In the genomic region with DNA sequence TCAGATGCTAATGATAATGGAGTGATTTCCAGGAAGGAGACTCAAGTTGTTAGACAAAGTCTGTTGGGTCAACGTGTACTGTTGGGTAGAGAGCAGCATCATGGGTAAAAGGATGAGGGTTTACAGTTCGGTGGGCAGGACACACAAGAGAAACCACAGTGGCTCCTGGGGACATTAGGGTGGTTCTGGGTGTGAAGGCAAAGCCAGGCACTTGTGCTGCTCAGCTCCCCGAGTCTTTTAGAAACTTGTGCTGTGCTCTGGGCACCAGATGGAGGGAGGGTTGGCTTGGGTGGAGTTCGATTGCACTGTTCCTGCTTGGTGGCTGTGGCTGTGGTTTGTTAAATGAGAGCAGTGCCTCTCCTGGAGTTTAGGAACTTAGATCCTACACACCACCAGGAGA, we compare ENCODE assay signal across 36 mouse cellular contexts. TPM values are rescaled to one million over a fixed set of nuclear protein-coding genes. Genes with fewer than 3 reads are reported as not detected.
DNase-seq lines count a peak whose midpoint lies in the region; ATAC-seq and TF ChIP-seq lines count a peak whose summit lies in the region.
"Had no signal": no experiment of that assay in that cellular context is flagged by ENCODE, and none has a peak within 500 bp of the region (broad histone marks: within the 10 kb centered on the region; RNA-seq: fewer than 3 reads in every experiment).

No protein-coding gene starts in this region.

- no peaks in the 10 kb centered on the region for H3K36me3 ChIP-seq in forebrain, embryonic 11.5 days (ENCODE audit: control insufficient read depth, insufficient read depth, low read length)
- no peaks in the 10 kb centered on the region for H3K36me3 ChIP-seq in forebrain, postnatal 0 days (ENCODE audit: insufficient read depth)
- H3K36me3 ChIP-seq in thymus, adult 2 months (ENCODE audit: control insufficient read depth, insufficient read depth, low read length), result no peaks in the 10 kb centered on the region
- H3K36me3 ChIP-seq: heart, embryonic 10.5 days; heart, embryonic 15.5 days; hindbrain, embryonic 13.5 days; limb, embryonic 10.5 days; limb, embryonic 15.5 days; liver, embryonic 13.5 days; neural tube, embryonic 12.5 days had no signal

- H3K4me1 ChIP-seq in forebrain, embryonic 11.5 days (replicated peaks; ENCODE audit: control insufficient read depth, insufficient read depth, low read length), result no peaks in the 10 kb centered on the region
- no peaks in the 10 kb centered on the region for H3K4me1 ChIP-seq in forebrain, postnatal 0 days (ENCODE audit: insufficient read depth)
- H3K4me1 ChIP-seq in thymus, adult 2 months (replicated peaks; ENCODE audit: control insufficient read depth, insufficient read depth, low read length), result peaks cover 5% of the 10 kb centered on the region; the same call in 1 of the 2 replicates
- H3K4me1 ChIP-seq: hindbrain, embryonic 13.5 days had no signal

- H3K27ac ChIP-seq in forebrain, embryonic 11.5 days (ENCODE audit: low read depth, low read length), result no peak overlapping the region
- no peak overlapping the region for H3K27ac ChIP-seq in forebrain, postnatal 0 days (ENCODE audit: low read depth, low read length)
- H3K27ac ChIP-seq in thymus, adult 2 months (ENCODE audit: control insufficient read depth, insufficient read depth, low read length), result no peak overlapping the region
- H3K27ac ChIP-seq: heart, embryonic 15.5 days; hindbrain, embryonic 13.5 days; limb, embryonic 10.5 days; limb, embryonic 15.5 days; liver, embryonic 13.5 days; neural tube, embryonic 12.5 days had no signal

- no peak for TF ChIP-seq POLR2A in thymus, adult 2 months (IDR thresholded peaks at IDR 0.05; ENCODE audit: control insufficient read depth, extremely low read depth, insufficient read depth, low read length, poor library complexity)

- ATAC-seq in forebrain, embryonic 11.5 days (replicated peaks; ENCODE audit: low FRiP score), result no peak
- no peak for ATAC-seq in forebrain, postnatal 0 days
- ATAC-seq in neutrophil, adult 5-6 weeks (ENCODE audit: extremely low read depth, insufficient number of reproducible peaks, low FRiP score, poor library complexity, severe bottlenecking), result peak; percentile 44; the same call in 1 of the 2 replicates
- ATAC-seq: CD4-positive, CD25-positive, alpha-beta regulatory T cell, adult 4 months; forebrain, embryonic 14.5 days; intestine, postnatal 0 days; lung, postnatal 0 days had no signal

- H3K4me2 ChIP-seq in forebrain, embryonic 11.5 days (ENCODE audit: low read depth, low read length, severe bottlenecking), result no peak overlapping the region
- H3K4me2 ChIP-seq in forebrain, postnatal 0 days (ENCODE audit: low read depth), result no peak overlapping the region
- H3K4me2 ChIP-seq: heart, embryonic 15.5 days; hindbrain, embryonic 13.5 days; limb, embryonic 15.5 days; liver, embryonic 13.5 days; neural tube, embryonic 12.5 days had no signal

- H3K9me3 ChIP-seq in forebrain, embryonic 11.5 days (ENCODE audit: control insufficient read depth, low read length), result no peaks in the 10 kb centered on the region
- H3K9me3 ChIP-seq in forebrain, postnatal 0 days (ENCODE audit: low read length), result no peaks in the 10 kb centered on the region
- H3K9me3 ChIP-seq: heart, embryonic 10.5 days; heart, embryonic 15.5 days; hindbrain, embryonic 13.5 days; limb, embryonic 10.5 days; limb, embryonic 15.5 days; liver, embryonic 13.5 days; neural tube, embryonic 12.5 days had no signal

- peak; percentile 16 for DNase-seq in forebrain, embryonic 11.5 days (ENCODE audit: low spot score)
- no peak for DNase-seq in forebrain, postnatal 0 days
- DNase-seq in spleen, postnatal 36 days (ENCODE audit: low spot score in 2 of 2), result peak; percentile 65 to 72
- DNase-seq in spleen, postnatal 4 days (ENCODE audit: low spot score in 2 of 2), result no peak
- no peak for DNase-seq in thymus, adult 2 months
- no peak for DNase-seq in gastrocnemius, postnatal 25 days
- DNase-seq: adrenal gland, postnatal 25 days; cerebellum, adult 18-20 months; cerebellum, postnatal 10 days; gastrocnemius, postnatal 10 days; kidney, adult 9 months; kidney, postnatal 14 days; layer of hippocampus, adult 9-11 months; liver, embryonic 13.5 days; lung, postnatal 4 days; midbrain, embryonic 14.5 days; right cerebral cortex, postnatal 4 days; thymus, postnatal 25 days had no signal

- WGBS in forebrain, embryonic 11.5 days, result 84% methylated on average over 4 of the region's 4 CpGs
- WGBS in forebrain, postnatal 0 days, result 83% methylated on average over 4 of the region's 4 CpGs
- WGBS in thymus, adult 2 months, result 15% methylated on average over 4 of the region's 4 CpGs

- no peak for TF ChIP-seq CTCF in forebrain, postnatal 0 days (IDR thresholded peaks at IDR 0.05; ENCODE audit: low read depth)
- TF ChIP-seq CTCF in thymus, adult 2 months (IDR thresholded peaks at IDR 0.05; ENCODE audit: borderline replicate concordance, control insufficient read depth, extremely low read depth, insufficient read depth, low read length, poor library complexity), result no peak

- no peak overlapping the region for H3K4me3 ChIP-seq in forebrain, embryonic 11.5 days (ENCODE audit: low read depth, low read length)
- no peak overlapping the region for H3K4me3 ChIP-seq in forebrain, postnatal 0 days (ENCODE audit: low read depth, low read length)
- H3K4me3 ChIP-seq in thymus, adult 2 months (ENCODE audit: control insufficient read depth, insufficient read depth, low read length), result no peak overlapping the region
- H3K4me3 ChIP-seq: heart, embryonic 10.5 days; heart, embryonic 15.5 days; hindbrain, embryonic 13.5 days; limb, embryonic 10.5 days; limb, embryonic 15.5 days; liver, embryonic 13.5 days; neural tube, embryonic 12.5 days had no signal

- H3K27me3 ChIP-seq in forebrain, embryonic 11.5 days (ENCODE audit: control insufficient read depth, insufficient read depth, low read length), result no peaks in the 10 kb centered on the region
- H3K27me3 ChIP-seq in forebrain, postnatal 0 days (ENCODE audit: insufficient read depth, low read length), result no peaks in the 10 kb centered on the region
- no peaks in the 10 kb centered on the region for H3K27me3 ChIP-seq in thymus, adult 2 months (ENCODE audit: control insufficient read depth, insufficient read depth, low read length)
- H3K27me3 ChIP-seq: heart, embryonic 15.5 days; hindbrain, embryonic 13.5 days; limb, embryonic 15.5 days; liver, embryonic 13.5 days; neural tube, embryonic 12.5 days had no signal

- H3K9ac ChIP-seq in forebrain, embryonic 11.5 days (ENCODE audit: low read length), result no peak overlapping the region
- no peak overlapping the region for H3K9ac ChIP-seq in forebrain, postnatal 0 days
- H3K9ac ChIP-seq: heart, embryonic 15.5 days; hindbrain, embryonic 13.5 days; limb, embryonic 15.5 days; liver, embryonic 13.5 days; neural tube, embryonic 12.5 days had no signal

RNA-seq across cellular contexts. Expression of a gene that starts 16.2 kb away (rescaled TPM):
- polyA plus RNA-seq in forebrain, embryonic 11.5 days (2014; fragmentation: Nextera tagmentation; extraction: Ambion mirVana), result not detected in 2 replicates
- not detected in 2 replicates for total RNA-seq in forebrain, postnatal 0 days (2014; rRNA removed)
- polyA plus RNA-seq in forebrain, postnatal 0 days (2015; fragmentation: Nextera tagmentation; extraction: Ambion mirVana), result not detected in 2 replicates
- total RNA-seq in neutrophil, adult 5-6 weeks (2017), result not detected in 2 replicates
- polyA plus RNA-seq in thymus, adult 2 months (2012; rRNA removed), result 65.9 and 174 TPM in 2 replicates
- not detected for total RNA-seq in gastrocnemius, postnatal 25 days (2021)
- total RNA-seq: adrenal gland, adult 18-20 months; adrenal gland, postnatal 25 days; common myeloid progenitor, adult 5-6 weeks; granulocyte monocyte progenitor cell, adult 5-6 weeks; left cerebral cortex, postnatal 10 days had no signal
- polyA plus RNA-seq: brain, embryonic 14.5 days; CD4-positive, CD25-positive, alpha-beta regulatory T cell, adult 4 months; embryonic facial prominence, embryonic 14.5 days; forebrain, embryonic 14.5 days; heart, embryonic 10.5 days; hindbrain, embryonic 13.5 days; intestine, postnatal 0 days; limb, embryonic 10.5 days; liver, embryonic 13.5 days; midbrain, embryonic 14.5 days; neural tube, embryonic 12.5 days; stomach, embryonic 14.5 days had no signal

RNA-seq across cellular contexts. Expression of a gene that starts 31.4 kb away (rescaled TPM):
- 22.7 and 25.3 TPM in 2 replicates for polyA plus RNA-seq in forebrain, embryonic 11.5 days (2014; fragmentation: Nextera tagmentation; extraction: Ambion mirVana)
- total RNA-seq in forebrain, postnatal 0 days (2014; rRNA removed), result 31.2 and 31.3 TPM in 2 replicates
- 30.7 and 37.4 TPM in 2 replicates for polyA plus RNA-seq in forebrain, postnatal 0 days (2015; fragmentation: Nextera tagmentation; extraction: Ambion mirVana)
- 6.9 and 8.3 TPM in 2 replicates for total RNA-seq in neutrophil, adult 5-6 weeks (2017)
- polyA plus RNA-seq in thymus, adult 2 months (2012; rRNA removed), result 5.9 and 8.8 TPM in 2 replicates
- 10 to 100 TPM; 25.1 to 26.0 TPM for total RNA-seq in gastrocnemius, postnatal 25 days (2021)

Comparison
In these comparisons a context has a peak if more than half of its experiments do, and no peak if none do; other contexts are left out.
1. DNase-seq: peak in forebrain, embryonic 11.5 days (single experiment) and spleen, postnatal 36 days (2 of 2); none in forebrain, postnatal 0 days (single experiment), spleen, postnatal 4 days (0 of 2), thymus, adult 2 months (single experiment) and gastrocnemius, postnatal 25 days (single experiment).